28 mouse cellular contexts compared by ENCODE assay signal in genomic region chr2:180510867-180511266, GRCm38 (mm10). TPM values are rescaled to one million over a fixed set of nuclear protein-coding genes. Genes with fewer than 3 reads are reported as not detected.
DNase-seq lines count a peak whose midpoint lies in the region; ATAC-seq and TF ChIP-seq lines count a peak whose summit lies in the region.
"Had no signal": no experiment of that assay in that cellular context is flagged by ENCODE, and none has a peak within 500 bp of the region (broad histone marks: within the 10 kb centered on the region; RNA-seq: fewer than 3 reads in every experiment).

No protein-coding gene starts in this region.

- TF ChIP-seq EP300 in stomach, postnatal 0 days (optimal IDR thresholded peaks at IDR 0.05): no peak

- peaks cover 65% of the 10 kb centered on the region for H3K4me1 ChIP-seq in kidney, embryonic 15.5 days
- peaks cover 25% of the 10 kb centered on the region for H3K4me1 ChIP-seq in stomach, embryonic 14.5 days (ENCODE audit: control insufficient read depth, insufficient read depth, low read length)
- H3K4me1 ChIP-seq in stomach, postnatal 0 days (replicated peaks; ENCODE audit: control insufficient read depth, insufficient read depth): no peaks in the 10 kb centered on the region
- H3K4me1 ChIP-seq in stomach, embryonic 15.5 days: peaks cover 29% of the 10 kb centered on the region

- H3K4me3 ChIP-seq in kidney, embryonic 15.5 days (replicated peaks): no peak overlapping the region
- H3K4me3 ChIP-seq in stomach, embryonic 14.5 days (ENCODE audit: low read depth, low read length): no peak overlapping the region
- H3K4me3 ChIP-seq in stomach, postnatal 0 days (ENCODE audit: low read depth, low read length): no peak overlapping the region
- no peak overlapping the region for H3K4me3 ChIP-seq in stomach, embryonic 15.5 days (replicated peaks)
- H3K4me3 ChIP-seq: forebrain, embryonic 10.5 days; forebrain, embryonic 13.5 days; hindbrain, embryonic 12.5 days; hindbrain, embryonic 15.5 days had no signal

- no peaks in the 10 kb centered on the region for H3K36me3 ChIP-seq in kidney, embryonic 15.5 days
- no peaks in the 10 kb centered on the region for H3K36me3 ChIP-seq in stomach, embryonic 14.5 days (ENCODE audit: control insufficient read depth, insufficient read depth, low read length)
- no peaks in the 10 kb centered on the region for H3K36me3 ChIP-seq in stomach, postnatal 0 days (ENCODE audit: control insufficient read depth, insufficient read depth, low read length)
- H3K36me3 ChIP-seq in stomach, embryonic 15.5 days: no peaks in the 10 kb centered on the region
- H3K36me3 ChIP-seq: forebrain, embryonic 10.5 days; hindbrain, embryonic 12.5 days; hindbrain, embryonic 15.5 days had no signal

- H3K9ac ChIP-seq in kidney, embryonic 15.5 days: no peak overlapping the region
- no peak overlapping the region for H3K9ac ChIP-seq in stomach, embryonic 14.5 days (replicated peaks; ENCODE audit: low read depth, low read length)
- no peak overlapping the region for H3K9ac ChIP-seq in stomach, postnatal 0 days (ENCODE audit: low read length)
- no peak overlapping the region for H3K9ac ChIP-seq in stomach, embryonic 15.5 days
- H3K9ac ChIP-seq: forebrain, embryonic 13.5 days; hindbrain, embryonic 12.5 days; hindbrain, embryonic 15.5 days had no signal

- no peak for ATAC-seq in kidney, embryonic 15.5 days (replicated peaks; ENCODE audit: low FRiP score)
- peak; percentile 28; the same call in 1 of the 2 replicates for ATAC-seq in stomach, embryonic 14.5 days (ENCODE audit: insufficient number of reproducible peaks, insufficient read depth, low FRiP score, low read depth)
- ATAC-seq in stomach, postnatal 0 days (ENCODE audit: low FRiP score, low TSS enrichment): no peak
- ATAC-seq in stomach, embryonic 15.5 days (ENCODE audit: insufficient read depth, low FRiP score, low read depth): peak; percentile 28; the same call in 1 of the 2 replicates
- ATAC-seq: CD4-positive, CD25-positive, alpha-beta regulatory T cell, adult 4 months; forebrain, embryonic 13.5 days; forebrain, embryonic 16.5 days had no signal

- 28% methylated on average over 5 of the region's 5 CpGs for WGBS in kidney, embryonic 15.5 days
- WGBS in stomach, embryonic 14.5 days: 31% methylated on average over 5 of the region's 5 CpGs
- WGBS in stomach, postnatal 0 days: 41% methylated on average over 5 of the region's 5 CpGs
- 38% methylated on average over 5 of the region's 5 CpGs for WGBS in stomach, embryonic 15.5 days

- no peaks in the 10 kb centered on the region; the same call in 1 of the 2 replicates for H3K27me3 ChIP-seq in kidney, embryonic 15.5 days
- no peaks in the 10 kb centered on the region for H3K27me3 ChIP-seq in stomach, embryonic 14.5 days (ENCODE audit: control insufficient read depth, insufficient read depth, low read length)
- no peaks in the 10 kb centered on the region for H3K27me3 ChIP-seq in stomach, postnatal 0 days (ENCODE audit: control insufficient read depth, insufficient read depth, low read length)
- no peaks in the 10 kb centered on the region for H3K27me3 ChIP-seq in stomach, embryonic 15.5 days (replicated peaks)
- H3K27me3 ChIP-seq: hindbrain, embryonic 15.5 days had no signal

- no peak for DNase-seq in kidney, adult 9 months
- no peak for DNase-seq in stomach, postnatal 0 days (ENCODE audit: low spot score)
- no peak for DNase-seq in gastrocnemius, postnatal 25 days
- DNase-seq: adrenal gland, adult 2 months; adrenal gland, postnatal 14 days; cerebellum, adult 11 months; cerebellum, adult 2 months; cerebellum, adult 9-11 months; cerebellum, postnatal 36 days; embryo, embryonic 11 days; gastrocnemius, postnatal 10 days had no signal

- peak overlapping the region; percentile 9 for H3K27ac ChIP-seq in kidney, embryonic 15.5 days
- H3K27ac ChIP-seq in stomach, embryonic 14.5 days (ENCODE audit: low read length): peak overlapping the region; percentile 27; the same call in 1 of the 2 replicates
- no peak overlapping the region for H3K27ac ChIP-seq in stomach, postnatal 0 days (replicated peaks)
- no peak overlapping the region for H3K27ac ChIP-seq in stomach, embryonic 15.5 days
- H3K27ac ChIP-seq: forebrain, embryonic 10.5 days; forebrain, embryonic 13.5 days; hindbrain, embryonic 12.5 days; hindbrain, embryonic 15.5 days had no signal

- H3K4me2 ChIP-seq in kidney, embryonic 15.5 days: no peak overlapping the region
- no peak overlapping the region for H3K4me2 ChIP-seq in stomach, embryonic 14.5 days (replicated peaks; ENCODE audit: low read depth, low read length)
- no peak overlapping the region for H3K4me2 ChIP-seq in stomach, postnatal 0 days (replicated peaks; ENCODE audit: low read depth)
- H3K4me2 ChIP-seq in stomach, embryonic 15.5 days: no peak overlapping the region
- H3K4me2 ChIP-seq: forebrain, embryonic 13.5 days; heart, embryonic 11.5 days; hindbrain, embryonic 12.5 days; hindbrain, embryonic 15.5 days had no signal

- no peaks in the 10 kb centered on the region for H3K9me3 ChIP-seq in kidney, embryonic 15.5 days (replicated peaks)
- H3K9me3 ChIP-seq in stomach, embryonic 14.5 days (ENCODE audit: control insufficient read depth, low read depth, low read length): no peaks in the 10 kb centered on the region
- no peaks in the 10 kb centered on the region for H3K9me3 ChIP-seq in stomach, postnatal 0 days (ENCODE audit: control insufficient read depth, low read length)
- no peaks in the 10 kb centered on the region for H3K9me3 ChIP-seq in stomach, embryonic 15.5 days
- H3K9me3 ChIP-seq: forebrain, embryonic 10.5 days; forebrain, embryonic 13.5 days; hindbrain, embryonic 12.5 days; hindbrain, embryonic 15.5 days had no signal

- TF ChIP-seq CTCF in stomach, postnatal 0 days (IDR thresholded peaks at IDR 0.05; ENCODE audit: low read depth): no peak

RNA-seq across cellular contexts. Expression of gene Ntsr1, which starts 11.1 kb away (rescaled TPM):
- 8.6 and 9.7 TPM in 2 replicates for polyA plus RNA-seq in kidney, embryonic 15.5 days (2015; fragmentation: Nextera tagmentation; extraction: Ambion mirVana)
- 1.7 and 2.0 TPM in 2 replicates for polyA plus RNA-seq in stomach, embryonic 14.5 days (2014; fragmentation: Nextera tagmentation; extraction: Ambion mirVana)
- polyA plus RNA-seq in stomach, postnatal 0 days (2015; fragmentation: Nextera tagmentation; extraction: Ambion mirVana): 0.11 and 0.12 TPM in 2 replicates
- polyA plus RNA-seq in stomach, embryonic 15.5 days (2015; fragmentation: Nextera tagmentation; extraction: Ambion mirVana): 0.89 and 1.3 TPM in 2 replicates
- not detected for total RNA-seq in gastrocnemius, postnatal 25 days (2021)
- total RNA-seq: adrenal gland, adult 2 months; adrenal gland, postnatal 14 days; gastrocnemius, adult 18-20 months; heart, adult 8-10 months; heart, postnatal 25 days; hematopoietic stem cell, adult 5-6 weeks; MEL had no signal
- polyA plus RNA-seq: adrenal gland, adult 2 months; C2C12; CD4-positive, CD25-positive, alpha-beta regulatory T cell, adult 4 months; forebrain, embryonic 10.5 days had no signal

RNA-seq across cellular contexts. Expression of gene Slco4a1, which starts 54.8 kb away (rescaled TPM):
- 2.2 and 2.3 TPM in 2 replicates for polyA plus RNA-seq in kidney, embryonic 15.5 days (2015; fragmentation: Nextera tagmentation; extraction: Ambion mirVana)
- 3.1 and 3.4 TPM in 2 replicates for polyA plus RNA-seq in stomach, embryonic 14.5 days (2014; fragmentation: Nextera tagmentation; extraction: Ambion mirVana)
- 4.2 and 5.6 TPM in 2 replicates for polyA plus RNA-seq in stomach, postnatal 0 days (2015; fragmentation: Nextera tagmentation; extraction: Ambion mirVana)
- polyA plus RNA-seq in stomach, embryonic 15.5 days (2015; fragmentation: Nextera tagmentation; extraction: Ambion mirVana): 3.1 and 4.0 TPM in 2 replicates
- not detected for total RNA-seq in gastrocnemius, postnatal 25 days (2021)
- total RNA-seq: gastrocnemius, adult 18-20 months; heart, postnatal 25 days; MEL had no signal
- polyA plus RNA-seq: heart, embryonic 11.5 days; heart, postnatal 0 days had no signal

Comparison
In these comparisons a context has a peak if more than half of its experiments do, and no peak if none do; other contexts are left out.
1. ATAC-seq: peak in stomach, embryonic 14.5 days (single experiment) and stomach, embryonic 15.5 days (single experiment); none in kidney, embryonic 15.5 days (single experiment) and stomach, postnatal 0 days (single experiment).
2. H3K27ac ChIP-seq: peak in kidney, embryonic 15.5 days (single experiment) and stomach, embryonic 14.5 days (single experiment); none in stomach, postnatal 0 days (single experiment) and stomach, embryonic 15.5 days (single experiment).